In genomic region chr4:42917402-42917774, GRCm38 (mm10) we compare ENCODE assay signal across 8 mouse cellular contexts. TPM values are rescaled to one million over a fixed set of nuclear protein-coding genes. Genes with fewer than 3 reads are reported as not detected.
DNase-seq lines count a peak whose midpoint lies in the region; ATAC-seq lines count a peak whose summit lies in the region.

No protein-coding gene starts in this region.

- H3K9me3 ChIP-seq in hindbrain, embryonic 16.5 days (ENCODE audit: control insufficient read depth, low read length): no peaks in the 10 kb centered on the region
- no peaks in the 10 kb centered on the region for H3K9me3 ChIP-seq in midbrain, embryonic 15.5 days

- no peaks in the 10 kb centered on the region for H3K36me3 ChIP-seq in hindbrain, embryonic 16.5 days (ENCODE audit: control insufficient read depth, insufficient read depth, low read length)
- H3K36me3 ChIP-seq in midbrain, embryonic 15.5 days (replicated peaks): no peaks in the 10 kb centered on the region

- peaks cover 2% of the 10 kb centered on the region; the same call in 1 of the 2 replicates for H3K27me3 ChIP-seq in hindbrain, embryonic 16.5 days (replicated peaks; ENCODE audit: control insufficient read depth, insufficient read depth, low read length)
- H3K27me3 ChIP-seq in midbrain, embryonic 15.5 days (replicated peaks): no peaks in the 10 kb centered on the region

- DNase-seq in cerebellum, adult 11-12 months: peak; percentile 28
- no peak for DNase-seq in cerebellum, adult 11 months
- peak; percentile 52 for DNase-seq in right cerebral cortex, postnatal 25 days
- DNase-seq in right cerebral cortex, adult 2 months (ENCODE audit: low spot score in 2 of 2): no peak
- DNase-seq in T-cell, adult 2 months (ENCODE audit: low spot score): no peak
- no peak for DNase-seq in adrenal gland, postnatal 14 days

- WGBS in hindbrain, embryonic 16.5 days: under 1% methylated on average over 26 of the region's 26 CpGs
- 3% methylated on average over 24 of the region's 26 CpGs for WGBS in midbrain, embryonic 15.5 days

- peak overlapping the region; percentile 80 for H3K27ac ChIP-seq in hindbrain, embryonic 16.5 days (ENCODE audit: low read depth, low read length)
- peak overlapping the region; percentile 71 for H3K27ac ChIP-seq in midbrain, embryonic 15.5 days

- H3K4me2 ChIP-seq in hindbrain, embryonic 16.5 days (ENCODE audit: low read length): peak overlapping the region; percentile 81
- peak overlapping the region; percentile 88 for H3K4me2 ChIP-seq in midbrain, embryonic 15.5 days

- peak; percentile 34 for ATAC-seq in hindbrain, embryonic 16.5 days
- peak; percentile 64 for ATAC-seq in midbrain, embryonic 15.5 days (replicated peaks)

- H3K4me1 ChIP-seq in hindbrain, embryonic 16.5 days (ENCODE audit: control insufficient read depth, insufficient read depth, low read depth, low read length): peaks cover 11% of the 10 kb centered on the region
- H3K4me1 ChIP-seq in midbrain, embryonic 15.5 days: peaks cover 23% of the 10 kb centered on the region

- peak overlapping the region; percentile 74 for H3K4me3 ChIP-seq in hindbrain, embryonic 16.5 days (ENCODE audit: low read length)
- H3K4me3 ChIP-seq in midbrain, embryonic 15.5 days: peak overlapping the region; percentile 71

- peak overlapping the region; percentile 95 for H3K9ac ChIP-seq in hindbrain, embryonic 16.5 days (ENCODE audit: low read depth, low read length)
- peak overlapping the region; percentile 73 for H3K9ac ChIP-seq in midbrain, embryonic 15.5 days

RNA-seq across cellular contexts. Expression of gene Phf24, which starts 0.9 kb away (rescaled TPM):
- 44.5 and 45.7 TPM in 2 replicates for polyA plus RNA-seq in hindbrain, embryonic 16.5 days (2015; fragmentation: Nextera tagmentation; extraction: Ambion mirVana)
- polyA plus RNA-seq in midbrain, embryonic 15.5 days (2015; fragmentation: Nextera tagmentation; extraction: Ambion mirVana): 40.5 and 41.2 TPM in 2 replicates
- total RNA-seq in adrenal gland, postnatal 14 days (2021): 0.56 and 3.8 TPM in 2 replicates

RNA-seq across cellular contexts. Expression of gene Dnajb5, which starts 32.2 kb away (rescaled TPM):
- 44.9 and 45.7 TPM in 2 replicates for polyA plus RNA-seq in hindbrain, embryonic 16.5 days (2015; fragmentation: Nextera tagmentation; extraction: Ambion mirVana)
- polyA plus RNA-seq in midbrain, embryonic 15.5 days (2015; fragmentation: Nextera tagmentation; extraction: Ambion mirVana): 51.5 and 53.0 TPM in 2 replicates
- total RNA-seq in adrenal gland, postnatal 14 days (2021): 17.6 and 18.4 TPM in 2 replicates

RNA-seq across cellular contexts. Expression of gene Fam205c, which starts 43.4 kb away (rescaled TPM):
- polyA plus RNA-seq in hindbrain, embryonic 16.5 days (2015; fragmentation: Nextera tagmentation; extraction: Ambion mirVana): 1.9 and 2.0 TPM in 2 replicates
- polyA plus RNA-seq in midbrain, embryonic 15.5 days (2015; fragmentation: Nextera tagmentation; extraction: Ambion mirVana): 1.9 and 2.1 TPM in 2 replicates
- total RNA-seq in adrenal gland, postnatal 14 days (2021): not detected in 2 replicates

RNA-seq across cellular contexts. Expression of gene 1700022I11Rik, which starts 52.0 kb away (rescaled TPM):
- polyA plus RNA-seq in hindbrain, embryonic 16.5 days (2015; fragmentation: Nextera tagmentation; extraction: Ambion mirVana): 0.44 and 1.3 TPM in 2 replicates
- polyA plus RNA-seq in midbrain, embryonic 15.5 days (2015; fragmentation: Nextera tagmentation; extraction: Ambion mirVana): 0.29 and 0.50 TPM in 2 replicates
- total RNA-seq in adrenal gland, postnatal 14 days (2021): not detected in 2 replicates

Comparison
In these comparisons a context has a peak if more than half of its experiments do, and no peak if none do; other contexts are left out.
1. DNase-seq: peak in cerebellum, adult 11-12 months (single experiment) and right cerebral cortex, postnatal 25 days (single experiment); none in cerebellum, adult 11 months (single experiment), right cerebral cortex, adult 2 months (0 of 2), T-cell, adult 2 months (single experiment) and adrenal gland, postnatal 14 days (single experiment).